In genomic region chr10:39339189-39339968, GRCm38 (mm10) we compare ENCODE assay signal across 16 mouse cellular contexts. TPM values are rescaled to one million over a fixed set of nuclear protein-coding genes. Genes with fewer than 3 reads are reported as not detected.
DNase-seq lines count a peak whose midpoint lies in the region; ATAC-seq lines count a peak whose summit lies in the region.
"Had no signal": no experiment of that assay in that cellular context is flagged by ENCODE, and none has a peak within 500 bp of the region (broad histone marks: within the 10 kb centered on the region; RNA-seq: fewer than 3 reads in every experiment).

No protein-coding gene starts in this region.

- ATAC-seq in megakaryocyte, adult 5-6 weeks (ENCODE audit: poor library complexity, severe bottlenecking): no peak
- ATAC-seq: hindbrain, postnatal 0 days had no signal

- DNase-seq in lung, postnatal 36 days: peak; percentile 2
- no peak for DNase-seq in lung, postnatal 14 days
- peak; percentile 28 for DNase-seq in CD4-positive, CD25-positive, alpha-beta regulatory T cell, adult 2 months (ENCODE audit: low read depth, low spot score)
- DNase-seq in induced T-regulatory cell, adult 2 months (ENCODE audit: low read depth): peak; percentile 56
- peak; percentile 30 for DNase-seq in thymus, postnatal 25 days
- no peak for DNase-seq in cerebellum, adult 11 months
- DNase-seq in adrenal gland, postnatal 14 days: no peak
- DNase-seq: cerebellum, adult 2 months; cerebellum, postnatal 36 days; gastrocnemius, postnatal 10 days; heart, adult 18-20 months; heart, postnatal 4 days; kidney, adult 18-20 months; right cerebral cortex, postnatal 14 days had no signal

RNA-seq across cellular contexts. Expression of gene Fyn, which starts 29.3 kb away (rescaled TPM):
- 19.5 and 21.3 TPM in 2 replicates for total RNA-seq in megakaryocyte, adult 5-6 weeks (2015)
- total RNA-seq in megakaryocyte, adult 5-6 weeks (2017): 28.9 and 36.3 TPM in 2 replicates
- total RNA-seq in adrenal gland, postnatal 14 days (2021): 51.8 and 73.6 TPM in 2 replicates

Comparison
In these comparisons a context has a peak if more than half of its experiments do, and no peak if none do; other contexts are left out.
1. DNase-seq: peak in lung, postnatal 36 days (single experiment), CD4-positive, CD25-positive, alpha-beta regulatory T cell, adult 2 months (single experiment), induced T-regulatory cell, adult 2 months (single experiment) and thymus, postnatal 25 days (single experiment); none in lung, postnatal 14 days (single experiment), cerebellum, adult 11 months (single experiment) and adrenal gland, postnatal 14 days (single experiment).